Mouse (Mus musculus) lung, postnatal 0 days (tissue): ENCODE measurements at regions not wholly inside any gene's neighbourhood (a gene's known extent, or its start where the extent isn't known, plus 50 kb on each side); places are given as distances from the start of the nearest gene placed in this dataset.

Source experiments
- CTCF ChIP-seq: IDR thresholded peaks from 2 replicates; pipeline ENCODE4 v1.5.1; 2016; ENCODE audit warnings: antibody characterized with exemption, mild to moderate bottlenecking
- EP300 ChIP-seq: IDR thresholded peaks from 2 replicates; pipeline ENCODE4 v1.6.1; 2016; ENCODE audit warnings: antibody characterized with exemption, mild to moderate bottlenecking, control low read depth

- TF ChIP-seq CTCF (no peak), EP300 (peak; percentile 81)
Observed at GRCm38 (mm10) chr4:53315121-53315875, 124.9 kb upstream of the Slc44a1 start.
